Mouse (Mus musculus) stomach, embryonic 16.5 days (tissue): ENCODE measurements around the gene Rps6ka3. TPM values are rescaled to one million over a fixed set of nuclear protein-coding genes. Genes with fewer than 3 reads are reported as not detected.

Experiments used
- ATAC-seq: fragments of 200-750 bp; cut with Nextera tagmentation; 2 replicates; pipeline ENCODE4 v1.8.0; 2017; ENCODE audit warnings: moderate number of reproducible peaks, moderate TSS enrichment; ENCODE audit not compliant: insufficient read depth, low FRiP score
- H3K27ac ChIP-seq: fragments of 300-500 bp; sonication (generic); 2 replicates; pipeline ENCODE4 v1.5.1; 2014; ENCODE audit warnings: low read length
- H3K27me3 ChIP-seq: fragments of 300-500 bp; sonication (generic); 2 replicates; pipeline ENCODE4 v1.6.1; 2014; ENCODE audit warnings: low read length, control low read depth, mixed read lengths; ENCODE audit not compliant: control insufficient read depth, insufficient read depth
- H3K36me3 ChIP-seq: fragments of 300-500 bp; sonication (generic); 2 replicates; pipeline ENCODE4 v1.6.1; 2014; ENCODE audit warnings: low read length; ENCODE audit not compliant: control insufficient read depth, insufficient read depth
- H3K4me1 ChIP-seq: fragments of 300-500 bp; sonication (generic); 2 replicates; pipeline ENCODE4 v1.6.1; 2014; ENCODE audit warnings: low read length, control low read depth, mixed read lengths; ENCODE audit not compliant: control insufficient read depth, insufficient read depth
- H3K4me2 ChIP-seq: fragments of 300-500 bp; sonication (generic); 2 replicates; pipeline ENCODE4 v1.6.1; 2014; ENCODE audit warnings: low read depth, low read length, mixed read lengths
- H3K4me3 ChIP-seq: fragments of 300-500 bp; sonication (generic); replicated peaks from 2 replicates; pipeline ENCODE4 v1.5.1; 2014; ENCODE audit warnings: mild to moderate bottlenecking, low read length
- H3K9ac ChIP-seq: fragments of 300-500 bp; sonication (generic); 2 replicates; pipeline ENCODE4 v1.6.1; 2014; ENCODE audit warnings: low read length
- H3K9me3 ChIP-seq: fragments of 300-500 bp; sonication (generic); replicated peaks from 2 replicates; pipeline ENCODE4 v1.6.1; 2016; ENCODE audit warnings: low read length, control low read depth; ENCODE audit not compliant: control insufficient read depth
- WGBS: fragments of 180-500 bp; shearing (Covaris S2); extraction: QIAGEN DNeasy Blood & Tissue Kit; methylation state at CpG from one replicate; pipeline ENCODE4 v1.1.7; 2014; 5-methylcytosine and 5-hydroxymethylcytosine counted together
- polyA plus RNA-seq: library from polyadenylated mRNA; unstranded; fragments of >200 nt; fragmentation: Nextera tagmentation; extraction: Ambion mirVana; gene quantifications from 2 replicates; pipeline ENCODE4 v1.2.1, GENCODE M21; 2015

The Rps6ka3 gene
- polyA plus RNA-seq, 1 experiment from 2014 or later: 5.3 TPM

DNA sequence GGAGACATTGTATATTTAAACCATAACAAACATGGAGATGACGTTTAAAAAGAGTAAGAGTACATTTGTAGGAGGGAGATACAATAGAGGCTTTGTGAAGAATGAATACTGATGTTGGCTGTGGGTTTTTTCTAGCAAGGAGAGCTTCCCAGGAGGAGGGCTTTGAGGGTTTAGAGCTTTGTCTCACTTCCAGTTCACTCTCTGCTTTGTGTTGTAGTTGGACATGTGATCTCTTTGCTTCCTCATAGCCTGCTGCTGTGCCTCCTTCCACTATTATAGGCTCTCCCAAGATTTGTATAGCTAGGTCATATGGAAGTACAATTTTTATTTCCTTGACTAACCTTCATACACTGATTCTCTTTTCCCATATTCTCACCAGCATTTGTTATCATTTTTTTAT is 27.2 kb downstream of the Rps6ka3 start:
- Histone ChIP-seq H3K9me3 (no peaks in the 10 kb centered on the region), H3K36me3 (no peaks in the 10 kb centered on the region), H3K9ac (no peak overlapping the region), H3K4me2 (no peak overlapping the region), H3K27ac (no peak overlapping the region), H3K27me3 (no peaks in the 10 kb centered on the region), H3K4me1 (no peaks in the 10 kb centered on the region), H3K4me3 (no peak overlapping the region)
- WGBS: 26% methylated on average over 1 of the region's 1 CpGs
- no peak for ATAC-seq

DNA sequence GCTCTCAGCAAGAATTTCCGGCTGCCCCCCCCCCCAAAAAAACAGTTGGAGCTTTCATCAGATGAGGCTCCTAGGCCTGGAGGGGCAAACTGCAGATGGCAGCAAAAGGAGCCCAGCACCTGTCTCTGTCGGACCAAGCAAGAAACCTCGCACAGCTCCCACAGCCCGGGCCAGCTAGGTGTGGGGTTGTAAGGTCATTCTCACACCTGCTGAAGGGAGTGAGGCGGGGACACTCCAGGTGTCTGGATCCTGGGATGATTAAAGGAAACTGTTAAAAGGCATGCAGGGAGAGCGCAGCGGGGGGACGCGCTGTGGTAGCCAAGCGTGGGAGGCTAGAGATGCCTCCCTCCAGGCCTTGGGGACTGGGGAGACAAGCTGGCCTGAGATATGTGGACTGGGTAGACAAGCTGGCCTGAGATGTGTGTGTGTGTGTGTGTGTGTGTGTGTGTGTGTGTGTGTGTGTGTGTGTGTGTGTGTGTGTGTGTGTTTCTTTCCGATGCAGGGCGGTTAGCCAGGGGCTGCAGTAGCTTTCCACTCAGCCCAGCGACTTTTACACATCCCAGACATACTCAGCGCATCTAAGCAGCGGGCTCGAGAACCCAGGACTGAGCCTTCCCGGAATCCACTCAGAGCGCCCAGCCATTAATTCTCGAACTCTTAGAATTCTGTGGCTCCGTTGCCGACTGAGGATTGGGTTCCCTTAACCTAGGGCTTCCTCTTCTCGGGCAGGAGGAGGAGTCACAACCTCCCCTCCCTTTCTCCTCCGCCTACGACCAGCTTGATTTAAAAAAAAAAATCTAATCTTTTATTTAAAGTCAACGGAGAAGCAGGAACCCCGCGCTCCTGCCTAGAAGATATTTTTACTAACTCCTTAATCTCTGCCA is 44.1 kb downstream of the Rps6ka3 start:
- H3K36me3 ChIP-seq: no peaks in the 10 kb centered on the region
- WGBS: 16% methylated on average over 27 of the region's 27 CpGs
- ATAC-seq: no peak
- no peaks in the 10 kb centered on the region for H3K9me3 ChIP-seq
- peak overlapping the region; percentile 57 for H3K4me2 ChIP-seq
- peak overlapping the region; percentile 69 for H3K4me3 ChIP-seq
- peak overlapping the region; percentile 94 for H3K27ac ChIP-seq
- H3K9ac ChIP-seq: peak overlapping the region; percentile 63
- no peaks in the 10 kb centered on the region; the same call in 1 of the 2 replicates for H3K27me3 ChIP-seq
- H3K4me1 ChIP-seq: no peaks in the 10 kb centered on the region

DNA sequence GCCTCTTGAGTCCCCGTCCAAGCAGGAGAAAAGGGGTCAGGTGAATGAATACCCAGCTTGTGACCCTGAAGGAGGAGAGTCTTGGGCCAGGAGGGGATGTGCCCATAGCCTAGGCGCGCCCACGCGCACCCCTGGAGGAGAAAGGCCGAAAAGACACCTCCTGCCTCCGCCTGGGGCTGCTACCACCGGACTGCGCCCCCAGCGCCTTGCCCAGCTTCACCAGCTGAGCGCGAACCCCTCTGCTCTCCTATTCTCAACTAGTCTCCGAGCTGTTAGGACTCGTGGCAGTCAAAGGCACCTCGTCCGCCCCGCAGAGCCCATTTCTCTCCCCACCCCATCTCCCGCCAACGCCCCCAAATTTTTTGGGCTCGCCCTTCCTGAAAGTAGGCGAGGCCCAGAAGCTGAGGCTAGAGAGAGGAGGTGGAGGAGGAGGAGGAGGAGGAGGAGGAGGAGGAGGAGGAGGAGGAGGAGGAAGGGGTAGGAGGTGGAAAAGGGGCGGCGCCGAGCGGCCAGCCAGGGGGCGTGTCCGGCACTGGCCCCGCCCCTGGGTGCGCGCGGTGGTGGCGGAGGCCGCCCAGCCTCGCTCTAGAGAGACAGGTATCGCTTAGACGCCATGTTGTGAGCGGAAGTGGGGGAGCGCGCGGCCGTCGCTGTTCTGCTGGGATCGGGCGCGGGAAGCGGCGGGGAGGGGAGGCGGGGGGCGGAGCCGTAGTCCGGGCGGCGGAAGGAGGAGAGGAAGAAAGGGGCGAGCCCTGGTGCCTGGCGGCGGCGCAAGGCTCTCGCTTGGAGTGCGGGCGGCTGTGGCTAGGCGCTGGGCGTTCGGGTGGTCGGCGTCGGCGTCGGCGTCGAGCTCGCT is 45.2 kb downstream of the Rps6ka3 start:
- WGBS: 12% methylated on average over 46 of the region's 71 CpGs
- H3K36me3 ChIP-seq: no peaks in the 10 kb centered on the region
- peak overlapping the region; percentile 80 for H3K9ac ChIP-seq
- ATAC-seq: peak; percentile 97
- H3K4me3 ChIP-seq: peak overlapping the region; percentile 69
- H3K4me2 ChIP-seq: peak overlapping the region; percentile 59
- no peaks in the 10 kb centered on the region for H3K4me1 ChIP-seq
- peak overlapping the region; percentile 94 for H3K27ac ChIP-seq
- H3K9me3 ChIP-seq: no peaks in the 10 kb centered on the region
- H3K27me3 ChIP-seq: no peaks in the 10 kb centered on the region

DNA sequence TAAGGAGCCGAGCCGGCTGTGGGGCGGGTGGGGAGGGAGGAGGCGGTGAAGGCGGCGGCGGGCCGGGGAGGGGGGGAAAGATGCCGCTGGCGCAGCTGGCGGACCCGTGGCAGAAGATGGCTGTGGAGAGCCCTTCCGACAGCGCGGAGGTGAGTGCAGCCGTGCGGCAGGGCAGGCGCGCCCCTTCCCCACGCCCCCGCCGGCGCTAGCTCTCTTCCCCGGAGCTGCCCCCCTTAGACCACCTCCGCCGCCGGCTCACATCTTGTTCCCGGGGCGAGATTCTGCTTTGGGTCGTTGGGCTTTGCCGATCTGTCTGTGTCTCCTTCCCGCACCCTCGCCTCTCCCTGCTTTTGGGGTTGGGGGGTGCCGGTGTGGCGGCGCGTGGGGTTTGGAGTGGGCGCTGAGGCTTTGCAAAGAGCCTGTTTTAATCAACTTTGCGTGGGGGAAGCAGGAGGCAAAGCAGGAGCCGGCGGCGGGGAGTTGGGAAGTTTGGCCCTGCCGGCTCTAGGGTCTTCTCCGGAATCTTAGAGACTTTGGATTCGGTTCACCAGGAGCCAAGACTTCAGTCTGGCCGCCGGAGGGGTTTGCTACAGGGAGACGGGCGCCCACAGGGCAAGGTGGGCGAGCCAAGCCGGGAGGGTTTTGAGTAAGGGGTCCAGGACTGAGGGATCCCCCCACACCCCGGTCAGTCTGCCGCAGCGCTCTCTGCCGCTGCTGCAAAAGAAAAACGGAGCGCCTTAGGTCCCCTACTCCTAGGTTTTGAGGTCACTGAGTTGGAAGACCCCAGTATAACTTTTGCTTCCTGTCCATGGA is 46.1 kb downstream of the Rps6ka3 start:
- H3K27ac ChIP-seq: peak overlapping the region; percentile 87
- H3K9me3 ChIP-seq: no peaks in the 10 kb centered on the region
- H3K4me3 ChIP-seq: peak overlapping the region; percentile 69
- no peaks in the 10 kb centered on the region for H3K27me3 ChIP-seq
- H3K9ac ChIP-seq: peak overlapping the region; percentile 80
- H3K4me1 ChIP-seq: no peaks in the 10 kb centered on the region
- no peaks in the 10 kb centered on the region for H3K36me3 ChIP-seq
- WGBS: 12% methylated on average over 35 of the region's 57 CpGs
- H3K4me2 ChIP-seq: peak overlapping the region; percentile 59
- ATAC-seq: no peak; the same call in 1 of the 2 replicates

DNA sequence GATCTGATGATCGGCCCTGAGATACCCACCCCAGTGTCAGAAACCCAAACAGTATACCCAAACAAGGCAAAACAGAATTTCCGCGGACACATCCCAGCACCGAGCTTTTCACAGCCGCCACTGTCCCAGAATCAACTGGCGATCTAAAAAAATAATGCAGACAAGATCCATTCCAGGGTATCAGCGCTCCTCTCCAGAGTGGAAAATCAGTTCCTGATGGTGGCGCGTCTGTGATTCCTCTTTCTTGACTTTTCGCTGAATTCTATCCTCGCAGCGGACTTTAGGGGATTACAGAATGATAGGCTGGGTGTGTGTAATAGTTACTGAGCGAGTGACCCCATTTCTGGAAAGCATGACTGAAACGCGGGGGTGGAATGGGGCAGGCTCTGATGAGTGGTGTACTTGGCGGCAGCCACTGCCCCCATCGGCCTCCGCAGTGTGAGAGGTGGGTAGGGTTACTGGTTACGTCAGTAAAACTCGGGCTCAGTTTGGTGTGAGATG is 46.9 kb downstream of the Rps6ka3 start:
- peak overlapping the region; percentile 87 for H3K27ac ChIP-seq
- peak overlapping the region; percentile 69 for H3K4me3 ChIP-seq
- no peak for ATAC-seq
- WGBS: 13% methylated on average over 20 of the region's 20 CpGs
- H3K4me1 ChIP-seq: no peaks in the 10 kb centered on the region
- H3K27me3 ChIP-seq: no peaks in the 10 kb centered on the region
- H3K36me3 ChIP-seq: no peaks in the 10 kb centered on the region
- H3K9me3 ChIP-seq: no peaks in the 10 kb centered on the region
- H3K4me2 ChIP-seq: peak overlapping the region; percentile 59
- H3K9ac ChIP-seq: peak overlapping the region; percentile 80

DNA sequence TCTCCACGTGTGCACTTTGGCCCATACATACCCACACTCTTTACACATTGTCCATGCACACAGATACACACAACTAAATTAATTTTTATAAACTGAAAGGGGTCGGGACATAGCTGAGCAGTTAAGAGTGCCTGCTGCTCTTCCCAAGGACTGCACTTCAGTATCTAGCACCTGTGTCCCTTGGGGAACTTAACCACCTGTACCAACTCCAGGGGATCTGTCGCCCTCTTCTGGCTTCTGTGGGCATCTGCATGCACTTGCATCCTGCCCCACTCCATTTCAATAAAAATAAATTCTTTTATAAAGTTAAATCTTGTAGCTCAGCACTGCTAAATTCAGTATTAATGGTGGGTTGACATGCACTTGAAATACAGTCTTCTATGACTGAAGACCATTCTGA is 54.6 kb downstream of the Rps6ka3 start:
- ATAC-seq: no peak
- no peaks in the 10 kb centered on the region for H3K36me3 ChIP-seq
- H3K4me2 ChIP-seq: no peak overlapping the region
- no peak overlapping the region for H3K9ac ChIP-seq
- WGBS: 37% methylated on average over 3 of the region's 3 CpGs
- no peaks in the 10 kb centered on the region for H3K4me1 ChIP-seq
- H3K9me3 ChIP-seq: no peaks in the 10 kb centered on the region
- H3K27ac ChIP-seq: no peak overlapping the region
- no peak overlapping the region for H3K4me3 ChIP-seq
- no peaks in the 10 kb centered on the region for H3K27me3 ChIP-seq

DNA sequence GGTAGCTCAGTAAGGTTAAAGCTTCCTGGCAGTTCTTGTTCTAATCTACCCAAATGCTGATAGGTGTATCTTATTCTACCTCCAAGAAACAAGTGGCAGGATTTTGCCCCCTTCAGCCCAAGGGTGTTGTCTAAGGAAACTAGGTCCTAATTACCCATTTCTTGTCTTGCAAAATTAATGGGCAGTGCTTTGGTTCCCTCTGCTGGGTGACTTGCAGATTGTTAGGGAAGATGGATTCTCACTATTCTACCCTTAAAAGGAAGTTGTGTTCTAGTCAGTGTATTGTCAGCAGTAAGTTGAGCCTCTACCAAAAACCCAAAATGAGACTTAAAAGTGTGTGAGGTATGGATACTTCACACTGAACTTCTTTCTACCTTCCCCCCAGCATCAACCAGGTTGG is 59.0 kb downstream of the Rps6ka3 start:
- H3K9ac ChIP-seq: no peak overlapping the region
- H3K4me1 ChIP-seq: no peaks in the 10 kb centered on the region
- ATAC-seq: no peak
- no peaks in the 10 kb centered on the region for H3K9me3 ChIP-seq
- no peaks in the 10 kb centered on the region for H3K27me3 ChIP-seq
- no peak overlapping the region for H3K4me2 ChIP-seq
- no peak overlapping the region for H3K4me3 ChIP-seq
- no peak overlapping the region for H3K27ac ChIP-seq
- H3K36me3 ChIP-seq: no peaks in the 10 kb centered on the region

DNA sequence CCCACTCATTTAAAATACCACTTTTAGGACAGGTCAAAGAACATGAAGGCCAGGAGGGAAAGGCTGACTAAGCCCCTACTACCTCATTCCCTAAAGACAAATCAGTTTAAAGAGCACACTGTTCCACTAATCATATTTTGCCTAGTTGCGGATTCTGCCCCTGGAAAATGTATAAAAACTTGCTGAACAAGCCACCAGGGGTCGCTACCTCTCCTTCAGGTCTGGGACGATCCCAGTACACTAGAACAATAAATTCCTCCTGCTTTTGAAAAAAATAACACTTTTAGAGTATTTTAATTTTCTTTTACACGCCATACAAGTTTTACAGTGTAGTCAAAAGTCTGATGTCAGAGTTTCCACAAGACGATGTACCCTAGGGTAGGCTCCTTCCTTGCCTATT is 76.7 kb downstream of the Rps6ka3 start:
- H3K27me3 ChIP-seq: no peaks in the 10 kb centered on the region
- no peaks in the 10 kb centered on the region for H3K9me3 ChIP-seq
- no peak overlapping the region for H3K4me3 ChIP-seq
- ATAC-seq: no peak
- H3K36me3 ChIP-seq: no peaks in the 10 kb centered on the region
- no peak overlapping the region for H3K27ac ChIP-seq
- H3K4me1 ChIP-seq: no peaks in the 10 kb centered on the region
- no peak overlapping the region for H3K9ac ChIP-seq
- WGBS: 73% methylated on average over 5 of the region's 5 CpGs
- H3K4me2 ChIP-seq: no peak overlapping the region
